Mouse (Mus musculus): ENCODE results near the gene Farp2.
"Not testable (repeated sequence)": the region's sequence is repeated elsewhere in the genome, so short reads cannot be mapped to it uniquely, and the experiment has no call there.

Farp2 gene

GRCm38 (mm10) chr1:93635091-93635579 lies 123.3 kb downstream of the Farp2 start:
- DNase-seq (ENCODE audit: low read depth, low spot score), result peak; percentile 51

GRCm38 (mm10) chr1:93635580-93636192 lies 123.8 kb downstream of the Farp2 start:
- peak; percentile 95 for DNase-seq (ENCODE audit: low read depth, low spot score)

- DNase-seq (ENCODE audit: low read depth, low spot score), result no peak
Measured at GRCm38 (mm10) chr1:93636211-93636897, 124.5 kb downstream of the Farp2 start.

- DNase-seq (ENCODE audit: low read depth, low spot score), result no peak
Measured at GRCm38 (mm10) chr1:93641978-93642377, 130.1 kb downstream of the Farp2 start.

- no peak for DNase-seq (ENCODE audit: low read depth, low spot score)
Measured at GRCm38 (mm10) chr1:93642692-93643091, 130.8 kb downstream of the Farp2 start.

GRCm38 (mm10) chr1:93649604-93650172 lies 137.8 kb downstream of the Farp2 start:
- DNase-seq (ENCODE audit: low read depth, low spot score), result no peak

- no peak for DNase-seq (ENCODE audit: low read depth, low spot score)
Measured at GRCm38 (mm10) chr1:93654275-93654674, 142.4 kb downstream of the Farp2 start.

- DNase-seq (ENCODE audit: low read depth, low spot score), result no peak
Measured at GRCm38 (mm10) chr1:93654798-93655197, 142.9 kb downstream of the Farp2 start.

GRCm38 (mm10) chr1:93656325-93657024 lies 144.6 kb downstream of the Farp2 start:
- no peak for DNase-seq (ENCODE audit: low read depth, low spot score)

- DNase-seq (ENCODE audit: low read depth, low spot score), result no peak
Measured at GRCm38 (mm10) chr1:93657025-93657360, 145.1 kb downstream of the Farp2 start.

- not testable (repeated sequence) for DNase-seq (ENCODE audit: low read depth, low spot score)
Measured at GRCm38 (mm10) chr1:93658559-93658958, 146.7 kb downstream of the Farp2 start, which contains the start of gene Stk25. Stk25 (minus strand) TSS chr1:93658659.

GRCm38 (mm10) chr1:93667760-93668400 lies 156.0 kb downstream of the Farp2 start:
- DNase-seq (ENCODE audit: low read depth, low spot score), result peak; percentile 5

GRCm38 (mm10) chr1:93668791-93669548 lies 157.1 kb downstream of the Farp2 start:
- no peak for DNase-seq (ENCODE audit: low read depth, low spot score)

- no peak for DNase-seq (ENCODE audit: low read depth, low spot score)
Measured at GRCm38 (mm10) chr1:93669941-93670340, 158.1 kb downstream of the Farp2 start.

All from c-Kit-negative CD71-positive TER-119-positive erythroid progenitor cells, embryonic 14.5 days (primary cell).